Mouse (Mus musculus) C2C12 (cell line): ENCODE results near the gene Sos2. TPM values are rescaled to one million over a fixed set of nuclear protein-coding genes. Genes with fewer than 3 reads are reported as not detected.
"Not testable (repeated sequence)": the region's sequence is repeated elsewhere in the genome, so short reads cannot be mapped to it uniquely, and the experiment has no call there.

ENCODE experiments used
- H3K27me3 ChIP-seq: one replicate; pipeline ENCODE4 v1.6.1; 2011; ENCODE audit not compliant: control insufficient read depth, insufficient read depth, insufficient read length
- H3K36me3 ChIP-seq: one replicate; pipeline ENCODE4 v1.6.1; 2011; ENCODE audit not compliant: control insufficient read depth, insufficient read depth
- H3K4me3 ChIP-seq: one replicate; pipeline ENCODE4 v1.5.1; 2011; ENCODE audit warnings: mild to moderate bottlenecking, control low read depth; ENCODE audit not compliant: poor library complexity, insufficient read depth, severe bottlenecking
- H3K79me2 ChIP-seq: one replicate; pipeline ENCODE4 v1.6.1; 2011; ENCODE audit not compliant: control insufficient read depth, insufficient read depth
- H3K79me3 ChIP-seq: one replicate; pipeline ENCODE4 v1.6.1; 2011; ENCODE audit warnings: low read depth, control low read depth
- H3ac ChIP-seq: one replicate; pipeline ENCODE3; 2011; ENCODE audit warnings: low read depth; ENCODE audit not compliant: control insufficient read depth, insufficient read length
- CEBPB ChIP-seq: IDR thresholded peaks from one replicate; pipeline ENCODE4 v1.6.1; 2011; ENCODE audit warnings: low read depth, mild to moderate bottlenecking, control low read depth, moderate library complexity
- CTCF ChIP-seq: IDR thresholded peaks from one replicate; pipeline ENCODE4 v1.5.1; 2011; ENCODE audit not compliant: control insufficient read depth, insufficient read depth, insufficient read length
- FOSL1 ChIP-seq: IDR thresholded peaks from one replicate; pipeline ENCODE4 v1.8.0; 2011; ENCODE audit warnings: mild to moderate bottlenecking, low read length; ENCODE audit not compliant: poor library complexity, insufficient read depth, severe bottlenecking
- MAX ChIP-seq: IDR thresholded peaks from one replicate; pipeline ENCODE4 v1.6.1; 2011; ENCODE audit warnings: mild to moderate bottlenecking, control low read depth
- MYOD1 ChIP-seq: IDR thresholded peaks from one replicate; pipeline ENCODE4 v1.6.1; 2011; ENCODE audit warnings: low read depth; ENCODE audit not compliant: control insufficient read depth, insufficient read length
- MYOG ChIP-seq: IDR thresholded peaks from one replicate; pipeline ENCODE4 v1.6.1; 2011; ENCODE audit not compliant: control insufficient read depth, insufficient read length; ENCODE audit errors: extremely low read depth
- USF1 ChIP-seq: IDR thresholded peaks from one replicate; pipeline ENCODE4 v1.6.1; 2011; ENCODE audit warnings: low read depth, mild to moderate bottlenecking, control low read depth, moderate library complexity
- polyA plus RNA-seq: library from polyadenylated mRNA; unstranded; fragments of >200 nt; fragmentation: generic; extraction: Trizol; gene quantifications from one replicate; pipeline ENCODE4 v1.2.1, GENCODE M21; 2012; ENCODE audit warnings: missing spikeins

Gene Sos2
- polyA plus RNA-seq, 1 experiment: 3.0 TPM

GRCm38 (mm10) chr12:69573271-69573670 lies 108.4 kb downstream of the Sos2 start:
- TF ChIP-seq MYOG (no peak), USF1 (no peak), MYOD1 (no peak)
- Histone ChIP-seq H3K27me3 (no peaks in the 10 kb centered on the region), H3K4me3 (no peak overlapping the region), H3ac (no peak overlapping the region), H3K79me2 (no peaks in the 10 kb centered on the region), H3K36me3 (peaks cover 18% of the 10 kb centered on the region), H3K79me3 (no peaks in the 10 kb centered on the region)

DNA sequence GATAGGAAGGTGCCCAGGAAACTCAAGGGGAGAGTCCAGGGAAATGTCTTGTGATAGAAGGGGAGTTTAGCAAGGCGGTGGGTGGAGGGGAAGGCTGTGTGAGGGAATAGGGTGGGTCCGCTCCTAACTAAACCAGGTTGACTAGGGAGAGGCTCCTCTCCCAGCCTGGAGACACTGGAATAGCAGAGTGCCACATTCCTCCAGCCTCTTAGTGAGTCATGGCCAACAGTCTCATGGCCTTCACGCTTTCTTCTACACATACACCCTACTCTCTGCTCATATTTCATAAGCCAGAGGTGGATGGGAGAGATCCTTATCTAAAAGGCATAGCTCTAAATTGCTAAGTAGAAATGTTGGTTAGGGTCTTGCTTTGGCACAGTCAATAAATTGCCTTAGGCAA lies 111.7 kb downstream of the Sos2 start:
- no peaks in the 10 kb centered on the region for H3K27me3 ChIP-seq
- H3K4me3 ChIP-seq: no peak overlapping the region
- H3ac ChIP-seq: no peak overlapping the region
- peaks cover 3% of the 10 kb centered on the region for H3K36me3 ChIP-seq
- H3K79me3 ChIP-seq: no peaks in the 10 kb centered on the region
- H3K79me2 ChIP-seq: no peaks in the 10 kb centered on the region
- TF ChIP-seq MYOG: no peak
- no peak for TF ChIP-seq MYOD1
- TF ChIP-seq CEBPB: no peak
- TF ChIP-seq CTCF: no peak
- TF ChIP-seq MAX: no peak
- no peak for TF ChIP-seq USF1
- no peak for TF ChIP-seq FOSL1

DNA sequence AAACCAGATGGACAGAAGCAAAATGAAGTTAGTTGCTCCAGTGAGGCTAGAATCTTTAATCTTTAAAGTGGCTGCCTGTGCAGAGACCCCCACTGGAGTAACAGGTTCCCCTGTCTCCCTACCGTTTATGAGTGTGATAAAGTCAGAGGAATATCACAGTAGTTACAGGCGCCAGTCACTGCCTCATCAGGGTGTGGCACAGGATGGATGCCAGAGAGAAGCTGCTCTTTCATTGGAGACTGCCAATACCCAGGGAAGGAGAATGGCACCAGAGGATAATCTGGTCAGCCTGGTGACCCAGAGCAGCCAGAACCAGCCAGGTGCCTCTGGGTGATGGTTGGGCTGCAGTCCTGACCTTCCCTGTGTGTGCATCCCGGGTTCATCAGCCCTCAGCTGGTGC lies 113.4 kb downstream of the Sos2 start:
- Histone ChIP-seq H3ac (no peak overlapping the region), H3K4me3 (no peak overlapping the region), H3K79me2 (no peaks in the 10 kb centered on the region), H3K27me3 (no peaks in the 10 kb centered on the region), H3K79me3 (no peaks in the 10 kb centered on the region), H3K36me3 (no peaks in the 10 kb centered on the region)
- TF ChIP-seq CEBPB (no peak), FOSL1 (no peak), MYOD1 (no peak), USF1 (no peak), MAX (no peak), CTCF (no peak), MYOG (no peak)

DNA sequence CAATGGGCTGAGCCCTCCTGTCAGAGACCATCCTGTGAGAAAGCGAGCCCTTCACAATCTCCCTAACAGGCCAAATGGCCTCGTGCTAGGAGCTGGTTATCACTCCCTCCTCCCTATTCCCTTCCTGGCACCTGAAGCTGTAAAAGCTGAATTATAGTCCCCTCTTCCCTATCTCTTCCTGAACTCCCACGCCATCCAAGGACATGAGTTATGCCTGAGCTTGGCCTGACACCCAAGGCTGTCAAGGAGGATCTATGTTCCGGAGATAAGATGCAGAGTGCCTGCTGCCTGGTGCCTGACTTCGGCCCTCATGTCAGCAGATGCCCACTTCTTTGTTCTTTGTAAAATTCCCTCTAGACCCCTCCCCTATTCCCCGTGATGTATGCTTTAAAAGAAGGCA lies 120.6 kb downstream of the Sos2 start:
- H3K79me2 ChIP-seq, H3K36me3 ChIP-seq, H3K79me3 ChIP-seq, H3K27me3 ChIP-seq, H3K4me3 ChIP-seq, H3ac ChIP-seq: not testable (repeated sequence)

GRCm38 (mm10) chr12:69556221-69556861 lies 125.3 kb downstream of the Sos2 start:
- H3K4me3 ChIP-seq: no peak overlapping the region
- TF ChIP-seq FOSL1 (no peak), MAX (no peak), CTCF (no peak), USF1 (no peak)
- no peaks in the 10 kb centered on the region for H3K36me3 ChIP-seq
- H3K27me3 ChIP-seq: no peaks in the 10 kb centered on the region
- H3K79me3 ChIP-seq: no peaks in the 10 kb centered on the region
- peak overlapping the region; percentile 55 for H3ac ChIP-seq
- H3K79me2 ChIP-seq: no peaks in the 10 kb centered on the region

- Histone ChIP-seq H3K79me3 (no peaks in the 10 kb centered on the region), H3ac (no peak overlapping the region), H3K79me2 (no peaks in the 10 kb centered on the region), H3K27me3 (no peaks in the 10 kb centered on the region), H3K36me3 (no peaks in the 10 kb centered on the region), H3K4me3 (no peak overlapping the region)
- no peak for TF ChIP-seq MAX
- no peak for TF ChIP-seq MYOD1
- TF ChIP-seq MYOG: no peak
- TF ChIP-seq CEBPB: no peak
- no peak for TF ChIP-seq CTCF
- TF ChIP-seq FOSL1: no peak
- TF ChIP-seq USF1: no peak
Measured at GRCm38 (mm10) chr12:69545456-69546178, 136.0 kb downstream of the Sos2 start.
